Mouse (Mus musculus) megakaryocyte, embryonic 14.5 days (primary cell): Measurements from ENCODE around the gene Rbm12. TPM values are rescaled to one million over a fixed set of nuclear protein-coding genes. Genes with fewer than 3 reads are reported as not detected.
A peak's percentile ranks its signal among the peaks of the same experiment; 100 is the strongest.

Experiments used
- H3K27me3 ChIP-seq: replicated peaks from 2 replicates; pipeline ENCODE3; 2012; ENCODE audit warnings: inconsistent platforms
- H3K36me3 ChIP-seq: replicated peaks from 2 replicates; pipeline ENCODE3; 2012; ENCODE audit warnings: low read length, inconsistent platforms, mixed read lengths
- H3K4me1 ChIP-seq: 2 replicates; pipeline ENCODE4 v1.6.1; 2012; ENCODE audit warnings: inconsistent platforms
- H3K4me3 ChIP-seq: replicated peaks from 2 replicates; pipeline ENCODE3; 2012; ENCODE audit warnings: moderate library complexity, mild to moderate bottlenecking, inconsistent platforms
- H3K9me3 ChIP-seq: 2 replicates; pipeline ENCODE4 v1.6.1; 2012; ENCODE audit warnings: inconsistent platforms
- FLI1 ChIP-seq: IDR thresholded peaks from 2 replicates; pipeline ENCODE4 v1.6.1; 2012; ENCODE audit warnings: low read length, inconsistent platforms, mixed read lengths
- GATA1 ChIP-seq: IDR thresholded peaks from 3 replicates; pipeline ENCODE4 v1.6.1; 2012; ENCODE audit warnings: mixed read lengths, low read length, inconsistent platforms, borderline replicate concordance
- polyA plus RNA-seq: library from polyadenylated mRNA; stranded (reverse); fragments of >175 nt; gene quantifications from 2 replicates; pipeline ENCODE4 v1.2.3, GENCODE M21; 2012; ENCODE audit warnings: low replicate concordance; ENCODE audit not compliant: insufficient read depth

Rbm12 gene
- polyA plus RNA-seq, 1 experiment = 2.3 TPM

DNA sequence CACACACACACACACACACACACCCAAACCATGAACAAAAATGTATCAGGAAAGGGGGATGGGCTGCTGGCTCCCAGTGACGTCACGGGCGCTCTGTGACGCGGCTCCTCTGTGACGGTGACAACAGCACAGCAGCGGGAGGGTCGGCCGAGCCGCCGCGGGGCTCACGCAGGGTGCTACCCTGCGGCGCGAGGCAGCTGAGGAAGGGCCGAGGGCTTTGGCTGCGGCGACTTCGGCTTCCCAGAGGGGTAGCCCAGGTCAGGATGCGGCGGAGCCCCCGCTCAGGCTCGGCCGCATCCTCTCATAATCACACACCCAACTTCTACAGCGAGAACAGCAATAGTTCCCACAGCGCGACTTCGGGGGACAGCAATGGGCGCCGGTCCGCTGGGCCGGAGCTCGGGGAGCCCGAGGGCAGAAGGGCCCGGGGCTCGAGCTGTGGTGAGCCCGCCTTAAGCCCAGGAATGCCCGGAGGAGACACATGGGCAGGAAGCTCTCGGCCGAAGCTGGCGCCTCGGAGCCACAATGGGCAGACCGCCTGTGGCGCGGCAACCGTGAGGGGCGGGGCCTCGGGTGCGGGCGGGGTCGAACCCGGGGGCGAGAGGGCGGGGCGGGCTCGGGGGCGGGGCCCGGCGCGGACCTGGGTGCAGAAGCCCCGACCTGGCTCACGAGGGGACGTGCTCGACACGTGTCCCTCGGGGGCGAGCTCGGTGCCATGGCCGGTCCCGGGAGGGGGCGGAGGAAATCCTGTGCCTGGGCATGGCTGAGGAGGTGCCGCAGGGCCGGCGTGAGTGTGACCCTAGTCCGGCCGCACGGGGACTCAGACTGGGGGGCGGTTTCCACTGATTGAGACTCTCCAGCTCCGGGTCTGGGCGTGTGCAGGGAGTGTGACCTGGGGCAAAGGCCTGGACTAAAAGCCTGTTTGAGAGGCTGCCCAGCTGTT is 46.4 kb downstream of the Rbm12 start, which contains the start of gene Spag4:
Gene Spag4 (plus strand): TSS at position 77 of the 943 bp plus-strand sequence.
- TF ChIP-seq FLI1 (no peak), GATA1 (no peak)

DNA sequence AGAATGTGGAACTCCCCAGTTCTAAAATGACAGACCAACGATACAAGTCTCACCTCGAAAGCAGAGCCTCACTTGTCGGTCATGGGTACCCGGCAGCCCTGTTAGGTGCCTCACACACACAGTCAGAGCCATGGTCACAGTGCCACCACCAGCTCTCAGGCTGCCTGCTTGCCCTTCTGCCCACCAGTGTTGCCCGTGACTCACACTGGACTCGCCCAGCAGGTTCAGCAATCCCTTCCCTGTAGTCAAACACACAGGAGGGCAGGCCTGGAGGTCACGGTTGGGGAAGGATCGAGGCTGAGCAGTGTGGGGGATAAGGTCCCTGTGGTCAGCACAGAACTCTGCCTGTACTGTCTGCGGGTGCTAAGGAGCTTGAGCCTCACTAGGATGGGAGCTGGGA is 59.0 kb downstream of the Rbm12 start, which contains the start of gene Fer1l4:
Gene Fer1l4 (minus strand): TSS at position 132 of the 400 bp plus-strand sequence.
- no peaks in the 10 kb centered on the region for H3K36me3 ChIP-seq
- H3K9me3 ChIP-seq = peaks cover 18% of the 10 kb centered on the region
- peaks cover 7% of the 10 kb centered on the region for H3K4me1 ChIP-seq
- TF ChIP-seq FLI1 (no peak), GATA1 (no peak)
- H3K4me3 ChIP-seq = peak within 1 kb of the TSS; percentile 42
- peaks cover 58% of the 10 kb centered on the region for H3K27me3 ChIP-seq

More for the DNA sequence above, 46.4 kb downstream of the Rbm12 start, which contains the start of gene Spag4:
- H3K4me3 ChIP-seq = peak within 1 kb of the TSS; percentile 94
- H3K4me1 ChIP-seq = peaks cover 10% of the 10 kb centered on the region
- H3K9me3 ChIP-seq = peaks cover 3% of the 10 kb centered on the region; the same call in 1 of the 2 replicates
- H3K27me3 ChIP-seq = peaks cover 16% of the 10 kb centered on the region
- peaks cover 30% of the 10 kb centered on the region for H3K36me3 ChIP-seq

DNA sequence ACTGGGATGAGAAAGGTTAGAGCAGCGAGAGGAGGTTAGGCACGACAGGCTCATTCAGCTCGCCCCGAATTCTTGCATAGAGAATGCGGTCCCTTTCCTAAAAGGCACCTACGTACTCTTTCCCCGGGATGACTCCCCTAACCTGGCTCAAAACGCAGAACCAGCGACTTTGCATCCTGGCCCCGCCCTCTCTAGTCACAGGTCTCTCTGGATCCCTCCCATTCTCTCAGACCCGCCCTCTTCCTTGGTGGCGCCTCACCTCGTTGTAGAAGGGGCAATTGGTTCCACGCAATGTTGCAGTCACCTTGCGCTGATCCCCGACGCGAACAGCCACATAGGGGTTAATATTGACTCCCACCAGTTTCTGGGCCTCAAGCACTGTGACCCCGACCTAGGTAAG is 63.8 kb downstream of the Rbm12 start:
- Histone ChIP-seq H3K27me3 (peaks cover 86% of the 10 kb centered on the region), H3K4me1 (peaks cover 8% of the 10 kb centered on the region), H3K9me3 (peaks cover 2% of the 10 kb centered on the region; the same call in 1 of the 2 replicates), H3K4me3 (peak overlapping the region; percentile 23), H3K36me3 (no peaks in the 10 kb centered on the region)
- no peak for TF ChIP-seq GATA1
- TF ChIP-seq FLI1 = no peak

DNA sequence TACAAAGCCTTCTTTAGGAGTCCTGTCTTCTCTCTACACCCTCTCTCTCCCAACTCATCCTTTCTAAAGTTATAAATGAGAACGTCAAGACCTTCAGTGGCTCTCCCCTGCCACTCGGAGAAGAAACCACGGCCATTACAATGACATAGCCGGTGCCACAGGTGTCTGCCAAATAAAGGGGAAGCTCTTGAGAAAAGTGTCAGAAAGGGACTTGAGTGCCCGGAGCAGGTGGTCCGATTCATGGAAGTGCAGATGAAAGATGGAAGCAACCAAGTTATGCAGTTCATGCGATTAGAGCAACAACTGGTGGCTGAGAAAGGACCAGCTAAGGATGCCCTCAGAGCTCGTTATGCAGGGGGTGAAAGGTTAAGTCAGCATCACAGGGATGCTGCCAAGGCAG is 68.9 kb downstream of the Rbm12 start:
- Histone ChIP-seq H3K9me3 (no peaks in the 10 kb centered on the region), H3K27me3 (peaks cover 75% of the 10 kb centered on the region), H3K4me3 (no peak overlapping the region), H3K4me1 (peaks cover 8% of the 10 kb centered on the region), H3K36me3 (no peaks in the 10 kb centered on the region)
- no peak for TF ChIP-seq FLI1

Other genes with a start within 250 kb of the Rbm12 start
- gene Uqcc1, start 181.7 kb downstream of the Rbm12 start, polyA plus RNA-seq = 2.6 and 2.8 TPM in 2 replicates
- gene Gm15557, start 171.2 kb downstream of the Rbm12 start, polyA plus RNA-seq = not detected in 2 replicates
- gene Gdf5, start 166.6 kb downstream of the Rbm12 start, polyA plus RNA-seq = not detected in 2 replicates
- gene Cep250, start 155.5 kb downstream of the Rbm12 start, polyA plus RNA-seq = 7.1 and 19.6 TPM in 2 replicates
- not detected in 2 replicates for gene 6430550D23Rik, start 104.0 kb downstream of the Rbm12 start, polyA plus RNA-seq
- gene Ergic3, start 103.9 kb downstream of the Rbm12 start, polyA plus RNA-seq = 49.2 and 93.8 TPM in 2 replicates
- gene Fer1l4, start 59.0 kb downstream of the Rbm12 start, polyA plus RNA-seq = not detected in 2 replicates
- gene Spag4, start 46.8 kb downstream of the Rbm12 start, polyA plus RNA-seq = 2.2 TPM in 1 of 2 replicates, not detected in the other
- gene Cpne1, start within 50 bp of the Rbm12 start, polyA plus RNA-seq = 17.2 and 27.7 TPM in 2 replicates
- not detected in 2 replicates for gene Gm28036, start 15.1 kb upstream of the Rbm12 start, polyA plus RNA-seq
- 248 and 453 TPM in 2 replicates for gene Romo1, start 32.1 kb upstream of the Rbm12 start, polyA plus RNA-seq
- gene Nfs1, start 32.2 kb upstream of the Rbm12 start, polyA plus RNA-seq = 5.4 and 12.7 TPM in 2 replicates
- 68.5 and 230 TPM in 2 replicates for gene Rbm39, start 68.3 kb upstream of the Rbm12 start, polyA plus RNA-seq
- gene Phf20, start 84.5 kb upstream of the Rbm12 start, polyA plus RNA-seq = 31.7 and 56.9 TPM in 2 replicates
- gene Cnbd2, start 200.3 kb upstream of the Rbm12 start, polyA plus RNA-seq = 0.74 TPM in 1 of 2 replicates, not detected in the other
- 797 and 1,035 TPM in 2 replicates for gene Scand1, start 200.7 kb upstream of the Rbm12 start, polyA plus RNA-seq